Mouse (Mus musculus): Measurements from ENCODE around the gene Pik3r5.
A peak's percentile ranks its signal among the peaks of the same experiment; 100 is the strongest.

The Pik3r5 gene

DNA sequence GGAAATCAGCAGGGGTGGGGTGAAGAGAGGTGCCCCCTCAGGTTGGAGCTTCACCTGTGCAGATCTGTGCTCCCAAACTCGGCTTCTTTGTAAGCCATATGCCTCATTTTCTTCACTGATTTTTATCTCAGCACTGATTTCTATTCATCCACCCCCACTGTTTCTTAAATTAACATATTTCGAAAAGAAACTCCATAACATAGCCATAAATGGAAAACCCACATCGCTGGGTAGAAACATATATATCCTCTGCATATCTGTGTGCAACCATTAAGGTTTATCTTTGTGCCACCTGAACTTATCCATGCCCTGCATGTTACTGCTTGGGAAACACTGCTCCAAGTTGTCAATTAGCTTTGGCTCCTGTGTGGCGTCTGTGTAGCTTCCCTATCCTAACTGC, 94.5 kb downstream of the Pik3r5 start:
- no peak for DNase-seq (ENCODE audit: low spot score)

- DNase-seq (ENCODE audit: low spot score) = peak; percentile 71
These were observed 99.3 kb downstream of the Pik3r5 start for GRCm38 (mm10) chr11:68531066-68531806.

DNA sequence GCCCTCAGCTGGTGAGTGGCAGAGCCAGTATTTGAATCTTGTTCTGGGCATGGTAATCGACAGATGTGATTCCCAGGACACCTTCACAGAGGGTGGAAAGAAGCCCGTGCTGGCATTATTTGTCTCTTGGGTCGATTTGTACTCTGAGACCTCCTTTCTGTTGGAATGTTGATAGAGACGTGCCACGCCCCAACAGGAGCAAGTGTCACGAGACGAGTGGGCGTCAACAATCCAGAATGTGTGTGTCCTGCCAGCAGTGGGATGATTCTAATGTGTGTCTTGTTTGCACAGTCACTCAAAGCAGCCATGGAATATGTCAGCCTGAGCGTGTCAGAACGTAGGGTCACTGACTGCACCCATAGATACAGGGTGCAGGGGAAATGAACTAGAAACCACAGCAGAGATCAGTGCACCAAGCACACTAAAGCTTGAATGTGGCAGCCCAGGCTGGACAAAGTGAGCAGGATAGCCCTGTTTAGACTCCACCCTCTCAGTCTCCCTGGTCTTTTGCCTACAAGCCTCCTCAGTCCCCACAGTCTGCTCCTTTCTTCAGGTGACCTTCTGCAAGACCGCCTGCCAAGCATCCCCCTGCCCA, 100.1 kb downstream of the Pik3r5 start:
- DNase-seq (ENCODE audit: low spot score) = no peak

DNA sequence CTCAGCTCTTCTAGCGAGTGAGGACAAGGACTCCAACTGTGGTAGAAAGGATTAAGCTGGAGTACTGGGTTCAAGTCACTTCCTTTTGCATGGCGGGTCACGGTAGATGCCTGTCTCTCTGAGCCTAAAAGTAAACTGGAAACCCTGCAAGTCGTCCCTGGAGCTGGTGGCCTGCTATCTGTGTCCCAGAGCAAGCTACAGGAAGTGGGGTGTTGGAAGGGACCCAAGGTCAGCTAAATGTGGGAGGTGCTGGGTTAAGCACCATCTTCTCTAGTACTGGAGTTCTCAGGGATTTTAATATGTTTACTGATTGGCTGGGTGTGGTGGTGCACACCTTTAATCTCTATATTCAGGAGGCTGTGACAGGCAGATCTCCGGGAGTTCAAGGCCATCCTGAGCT, 100.9 kb downstream of the Pik3r5 start:
- no peak for DNase-seq (ENCODE audit: low spot score)

DNA sequence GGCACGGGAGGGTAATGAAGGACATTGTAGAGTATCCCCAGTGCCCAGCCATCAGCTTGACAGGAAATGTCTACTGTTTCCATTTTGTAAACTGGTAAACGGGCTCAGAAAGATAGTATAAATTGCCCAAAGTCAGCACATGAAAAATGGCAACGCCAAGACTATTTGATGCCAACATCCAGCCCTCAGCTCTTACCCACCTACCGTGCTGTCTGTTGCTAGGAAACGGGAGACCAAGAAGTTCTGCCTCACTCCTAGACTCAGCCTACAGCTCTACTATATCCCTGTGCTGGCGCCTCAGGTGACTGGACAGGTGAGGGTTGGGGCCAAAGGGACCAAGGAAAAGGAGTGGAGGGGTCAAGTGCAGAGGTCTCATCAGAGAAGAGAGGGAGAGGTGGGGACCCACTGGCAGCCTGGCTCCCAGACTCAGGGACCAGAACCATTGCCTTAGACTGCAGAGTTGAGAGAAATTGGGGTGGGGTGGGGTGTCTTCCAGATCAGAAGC, 102.1 kb downstream of the Pik3r5 start:
- no peak for DNase-seq (ENCODE audit: low spot score)

- no peak for DNase-seq (ENCODE audit: low spot score)
These were observed 104.1 kb downstream of the Pik3r5 start for GRCm38 (mm10) chr11:68536026-68536425.

DNA sequence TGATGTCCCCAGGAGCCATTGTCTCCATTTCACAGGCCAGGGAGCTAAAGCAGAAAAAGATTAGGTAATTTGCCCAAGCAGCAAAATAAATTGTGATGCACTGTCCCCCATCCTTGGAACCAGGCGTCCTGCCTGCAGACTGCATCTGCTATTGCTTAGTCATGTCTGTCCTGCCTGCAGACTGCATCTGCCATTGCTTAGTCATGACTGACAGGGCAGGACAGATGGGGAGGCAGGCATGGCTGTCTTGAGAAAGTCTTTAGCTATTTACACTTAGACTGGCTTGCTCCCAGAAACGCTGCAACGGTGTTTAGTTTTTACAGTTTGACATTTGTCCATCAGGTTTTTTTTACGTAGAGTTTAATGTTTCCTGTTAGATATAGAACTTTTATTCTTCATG, 104.5 kb downstream of the Pik3r5 start:
- DNase-seq (ENCODE audit: low spot score) = no peak

GRCm38 (mm10) chr11:68539621-68540020, 107.7 kb downstream of the Pik3r5 start:
- no peak for DNase-seq (ENCODE audit: low spot score)

DNA sequence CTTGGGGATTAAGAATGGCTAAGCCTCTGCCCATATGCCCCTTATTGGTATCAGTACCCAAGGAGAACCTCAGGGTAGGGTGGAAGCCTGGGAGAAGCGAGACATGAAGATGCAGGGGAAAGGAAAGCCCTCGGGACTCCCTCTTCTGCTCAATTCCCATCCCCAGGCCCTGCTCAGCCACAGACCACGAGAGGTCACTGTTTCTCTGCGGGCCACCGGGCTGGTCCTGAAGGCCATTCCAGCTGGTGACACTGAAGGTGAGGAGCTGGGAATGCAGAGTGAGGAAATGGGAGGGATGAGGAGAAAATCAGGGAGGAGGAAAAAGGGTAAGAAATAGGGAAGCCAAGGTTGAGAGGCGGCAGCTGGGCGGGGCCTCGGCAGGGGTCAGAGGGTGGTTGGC, 112.6 kb downstream of the Pik3r5 start:
- no peak for DNase-seq (ENCODE audit: low spot score)

GRCm38 (mm10) chr11:68545172-68545571, 113.3 kb downstream of the Pik3r5 start:
- DNase-seq (ENCODE audit: low spot score) = no peak

DNA sequence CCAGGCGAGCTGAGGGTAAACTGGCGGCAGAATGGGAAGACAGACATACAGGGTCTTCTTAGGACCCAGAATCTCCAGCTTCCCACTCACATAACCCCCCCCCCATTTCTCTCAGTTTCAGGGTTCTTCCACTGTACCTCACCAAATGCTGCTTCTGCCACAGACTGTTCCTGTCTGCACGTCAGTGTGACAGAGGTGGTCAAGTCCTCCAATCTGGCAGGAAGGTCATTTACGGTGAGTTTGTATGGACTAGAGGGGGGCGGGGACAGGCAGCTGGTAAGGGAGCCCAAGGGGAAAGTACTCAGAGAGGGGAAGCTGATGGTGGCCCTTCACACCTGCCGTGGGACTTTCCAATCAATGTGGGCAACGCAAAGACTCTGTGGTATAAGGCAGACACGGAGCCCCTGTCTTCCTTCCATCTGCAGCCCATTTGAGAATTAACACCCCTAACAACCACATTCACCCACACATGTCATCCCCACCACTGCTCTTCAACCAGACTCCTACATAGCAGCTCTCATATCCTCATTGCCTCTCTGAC, 113.8 kb downstream of the Pik3r5 start:
- no peak for DNase-seq (ENCODE audit: low spot score)

Measured in urinary bladder, postnatal 14 days (tissue).